Mouse (Mus musculus) retina, embryonic 14.5 days (tissue): ENCODE data around the gene B3gnt9.

Experiments used
- DNase-seq: peaks from one replicate; pipeline ENCODE4 v3.0.0-alpha.2; 2015; ENCODE audit warnings: low spot score

B3gnt9 gene

DNA sequence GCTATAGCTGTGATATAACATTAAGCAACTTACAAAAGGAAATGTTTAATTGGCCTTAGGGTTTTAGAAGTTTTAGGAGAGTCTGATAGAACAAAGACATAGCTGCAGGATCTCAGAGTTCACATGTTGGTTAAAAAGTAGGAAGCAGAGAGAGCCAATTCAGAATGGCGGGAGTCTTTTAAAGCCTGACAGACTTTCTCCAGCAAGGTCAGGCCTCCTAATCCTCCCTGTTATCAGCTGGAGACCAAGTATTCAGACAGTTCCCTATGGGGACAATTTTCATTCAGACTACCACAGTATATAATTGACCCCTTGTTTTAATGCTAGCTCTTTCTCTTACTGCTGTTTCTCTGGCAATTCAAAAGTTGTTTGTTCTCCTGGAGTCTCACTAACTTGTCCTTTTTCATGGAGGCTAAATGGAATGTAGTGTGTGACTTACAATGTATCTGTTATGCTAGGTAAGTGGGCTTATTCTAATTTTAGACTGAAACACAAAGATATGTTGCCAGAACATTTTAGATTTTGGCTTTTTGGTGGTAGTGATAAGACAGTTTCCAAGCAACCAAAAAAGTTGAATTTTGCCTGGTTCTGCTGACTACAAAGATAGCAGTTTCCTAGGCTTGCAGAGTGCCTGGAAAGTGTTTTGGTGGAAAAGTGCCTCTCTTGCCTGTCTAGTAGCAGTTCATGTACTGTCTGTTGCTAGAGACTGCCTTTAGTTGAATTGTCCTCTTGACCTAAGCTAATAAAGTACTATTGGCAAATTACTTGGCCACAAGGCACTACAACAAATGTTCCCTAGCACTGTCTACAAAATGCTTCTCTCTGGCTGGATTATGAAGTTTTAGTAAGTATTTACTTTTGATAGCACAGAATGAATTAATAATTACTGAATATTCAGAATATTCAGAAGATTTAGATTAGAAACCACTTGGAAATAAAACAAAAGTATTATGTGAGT, 45.5 kb downstream of the B3gnt9 start:
- no peak for DNase-seq

DNA sequence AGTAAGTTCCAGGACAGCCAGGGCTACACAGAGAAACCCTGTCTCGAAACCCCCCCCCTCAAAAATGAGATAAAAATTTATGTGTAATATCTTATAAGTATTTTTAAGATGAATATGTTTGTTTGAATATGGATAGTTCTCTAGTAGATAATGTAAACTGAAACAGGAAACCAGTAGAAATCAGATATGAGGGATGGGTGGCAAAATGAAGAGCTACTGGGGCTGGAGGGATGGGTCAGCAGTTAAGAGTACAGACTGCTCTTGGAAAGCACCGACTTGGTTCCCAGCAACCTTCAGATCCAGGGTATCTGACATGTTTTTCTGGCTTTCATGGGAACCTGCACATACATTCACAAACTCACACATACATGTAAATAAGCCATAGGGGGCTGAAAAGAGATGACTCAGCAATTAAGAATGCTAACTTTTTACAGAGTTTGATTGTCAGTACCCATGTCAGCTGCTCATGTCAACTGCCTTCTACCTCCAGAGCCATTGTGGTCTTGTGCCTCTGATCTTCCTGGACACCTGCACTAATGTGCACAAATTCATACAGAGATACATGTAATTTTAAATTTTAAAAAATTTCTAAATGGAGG, 47.2 kb downstream of the B3gnt9 start:
- no peak for DNase-seq

DNA sequence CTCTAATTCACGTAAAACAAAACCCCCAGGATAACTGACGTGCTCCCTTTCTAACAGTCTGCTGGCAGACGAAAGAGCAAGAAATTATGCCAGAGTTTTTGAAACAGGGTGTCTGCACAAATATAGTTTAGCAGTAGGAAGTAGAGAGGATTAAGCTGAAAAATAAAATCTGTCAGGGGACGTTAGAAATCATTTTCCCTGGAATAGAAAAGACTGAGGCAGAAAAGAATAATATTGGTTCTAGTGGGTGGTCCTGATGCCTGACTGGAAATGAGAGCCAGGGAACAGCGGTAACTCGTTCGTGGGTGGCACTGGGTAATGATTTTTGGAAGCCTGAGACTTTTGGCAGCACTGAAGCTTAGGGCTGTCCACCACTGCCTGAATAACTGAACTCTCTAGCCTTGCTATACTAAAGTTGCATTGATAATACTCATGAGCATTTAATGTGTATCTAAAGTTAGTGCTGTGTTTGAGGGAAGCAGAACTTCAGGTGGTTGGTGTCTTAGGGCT, 48.1 kb downstream of the B3gnt9 start:
- DNase-seq = no peak

DNA sequence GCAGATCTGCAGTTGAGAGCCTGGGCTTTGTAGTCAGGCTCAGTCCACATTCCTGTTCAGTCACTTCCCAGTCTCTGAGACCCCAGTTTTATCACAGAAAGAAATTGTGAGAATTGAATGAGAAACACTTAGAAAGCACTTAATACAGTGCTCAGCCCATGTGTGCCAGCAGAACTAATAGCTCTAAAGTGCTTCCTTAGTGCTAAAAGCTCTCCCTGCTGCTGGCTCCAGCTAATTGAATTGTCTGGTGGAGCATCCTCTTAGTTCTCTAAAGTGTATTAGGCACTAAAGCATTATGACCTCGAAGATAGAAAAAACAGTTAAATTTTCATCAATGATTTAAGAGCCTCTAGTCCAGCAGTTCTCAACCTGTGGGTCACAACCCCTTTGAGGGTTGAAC, 49.2 kb downstream of the B3gnt9 start:
- peak; percentile 57 for DNase-seq
